Mouse (Mus musculus) cerebellum, adult 18-20 months (tissue): ENCODE results near the gene Tgm3.

Experiments
- DNase-seq, 2 experiments: peaks; one replicate each; pipeline ENCODE4 v3.0.0; 2021

Gene Tgm3

DNA sequence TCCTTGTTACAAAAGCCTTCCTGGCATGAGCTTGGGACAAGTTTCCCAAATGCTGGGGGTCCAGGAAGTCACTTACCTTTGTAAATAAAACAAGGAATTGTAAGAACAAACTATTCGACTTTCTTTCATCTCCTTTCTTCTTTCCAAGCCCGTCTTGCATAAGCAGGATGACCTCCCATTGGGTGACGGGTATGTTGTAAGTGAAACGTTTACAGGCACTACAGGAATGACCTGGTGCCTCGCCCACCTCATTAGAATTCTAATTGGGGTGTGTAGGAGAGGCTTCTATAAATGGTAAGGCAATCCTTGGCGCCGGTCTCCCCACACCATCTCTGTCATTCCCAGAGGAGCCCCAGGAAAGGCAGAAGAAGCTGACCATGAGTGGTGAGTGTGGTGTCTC lies at the start of gene Tgm3:
Gene Tgm3 (plus strand): TSS at position 324 of the 400 bp plus-strand sequence.
- no peak for DNase-seq

DNA sequence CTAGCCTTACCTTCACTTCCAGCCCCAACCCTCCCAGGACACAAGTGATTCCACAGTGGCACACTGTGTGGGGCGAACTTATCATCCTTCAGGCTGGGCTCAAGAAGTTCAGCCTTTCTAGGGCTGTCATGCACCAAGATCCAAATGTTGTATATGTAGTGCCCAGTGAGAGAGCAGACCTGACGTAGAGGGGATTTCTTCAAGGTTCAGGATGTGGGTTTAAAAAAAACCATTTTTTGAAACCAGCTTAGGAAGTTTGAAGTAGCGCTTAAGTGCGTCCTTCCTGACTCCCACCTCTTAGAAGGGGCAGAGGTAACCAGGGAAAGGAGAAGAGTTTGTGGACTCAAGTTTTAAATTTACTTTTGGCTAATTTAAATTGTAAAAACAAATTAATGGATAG lies 31.5 kb upstream of the Tgm3 start:
- no peak for DNase-seq

DNA sequence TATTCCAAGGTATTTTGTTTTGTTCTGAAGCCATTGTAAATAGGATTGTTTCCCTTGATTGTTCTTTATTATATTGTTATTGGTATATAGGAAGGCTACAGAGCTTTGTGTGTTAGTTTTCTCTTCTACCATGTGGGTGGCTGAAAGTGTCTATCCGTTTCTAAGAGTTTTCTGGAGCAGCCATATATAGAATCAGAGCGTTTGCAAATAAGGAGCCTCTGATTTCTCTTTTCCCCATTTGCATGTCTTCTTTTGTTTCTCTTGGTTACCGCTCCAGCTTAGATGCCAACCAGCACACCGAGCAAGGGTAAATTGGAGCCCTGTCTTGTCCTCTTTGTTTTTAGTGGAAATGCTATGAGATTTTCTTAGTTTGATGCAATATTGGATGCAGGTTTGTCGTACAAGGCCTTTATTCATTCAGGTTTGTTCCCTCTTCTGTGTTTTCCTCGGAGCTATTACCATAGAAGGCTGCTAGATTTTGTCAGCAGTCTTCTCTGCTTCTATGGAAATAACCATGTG lies 24.6 kb upstream of the Tgm3 start:
- DNase-seq: no peak

DNA sequence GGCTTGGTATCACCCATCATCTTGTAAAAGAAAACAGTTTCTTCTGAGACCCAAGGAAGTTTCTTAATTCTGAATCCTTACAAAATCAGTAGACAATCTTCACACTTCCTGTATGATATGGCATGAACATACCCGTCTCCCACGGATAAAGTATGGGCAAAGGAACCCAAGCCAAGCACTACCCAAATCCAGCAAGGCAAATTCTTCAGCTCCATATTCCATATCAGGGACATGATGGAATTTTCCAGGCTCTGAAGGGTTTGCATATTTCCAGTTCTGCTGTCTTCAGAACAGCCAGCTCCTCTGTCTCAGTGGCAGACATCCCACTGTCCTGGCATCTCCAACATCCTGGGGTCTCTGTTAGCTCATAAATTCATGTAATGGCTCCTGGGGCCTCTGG lies 22.5 kb upstream of the Tgm3 start:
- no peak for DNase-seq

DNA sequence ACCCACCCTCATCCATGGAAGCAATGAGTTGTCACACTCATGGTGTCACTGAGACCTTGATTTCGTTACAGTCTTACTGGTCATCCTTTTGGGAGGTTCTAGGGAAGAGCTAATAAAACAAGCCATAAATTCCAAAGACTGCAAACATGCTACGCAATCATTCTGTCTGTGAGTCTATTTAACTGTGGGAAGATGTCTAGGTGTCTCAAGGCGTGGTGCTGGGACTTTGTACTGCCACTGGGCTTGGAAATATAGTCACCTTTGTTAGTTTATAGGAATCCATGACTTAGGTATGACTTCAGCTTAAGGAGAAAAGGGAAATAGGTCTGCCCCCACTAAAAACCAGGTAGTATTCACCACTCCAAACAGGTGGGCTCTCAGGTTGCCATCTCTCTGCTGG lies 17.7 kb upstream of the Tgm3 start:
- DNase-seq: no peak

DNA sequence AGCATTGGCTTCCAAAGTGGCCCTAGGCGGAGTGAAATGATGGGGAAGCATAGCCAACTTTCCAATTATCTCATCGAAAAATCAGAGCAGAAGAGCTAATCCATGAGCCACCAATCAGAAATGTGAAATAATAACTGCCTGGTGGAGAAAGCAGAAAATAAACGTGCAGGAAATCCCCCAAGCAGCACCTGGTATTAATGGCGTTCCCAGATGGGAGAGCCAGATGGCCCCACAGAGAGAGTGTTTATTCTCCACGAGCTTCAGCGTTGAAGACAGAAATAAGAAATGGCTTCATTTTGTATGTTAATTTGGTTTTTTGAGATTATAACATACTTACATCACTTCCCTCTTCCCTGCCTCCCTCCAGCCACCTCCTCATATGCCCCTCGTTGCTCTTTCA lies 13.7 kb upstream of the Tgm3 start:
- peak; percentile 67 for DNase-seq

DNA sequence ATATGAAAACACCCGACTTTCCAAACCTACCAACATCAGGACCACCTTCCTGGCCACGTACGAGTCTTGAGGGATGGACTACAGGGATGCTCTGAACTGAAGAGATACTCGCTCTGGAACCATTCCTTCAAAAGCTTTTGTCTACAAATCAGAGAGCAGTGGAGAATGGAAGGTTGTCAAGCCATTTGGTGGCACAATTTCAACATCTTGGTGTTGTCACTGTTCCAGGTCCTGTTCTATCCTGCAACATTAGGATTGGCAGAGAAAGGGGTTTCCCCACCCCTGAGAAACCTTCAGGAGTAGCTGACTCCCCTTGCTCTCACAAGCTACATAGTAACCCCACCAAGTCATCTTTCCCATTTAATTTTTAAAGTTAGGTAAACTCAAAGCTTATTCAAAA lies 12.9 kb upstream of the Tgm3 start:
- DNase-seq: peak; percentile 33

DNA sequence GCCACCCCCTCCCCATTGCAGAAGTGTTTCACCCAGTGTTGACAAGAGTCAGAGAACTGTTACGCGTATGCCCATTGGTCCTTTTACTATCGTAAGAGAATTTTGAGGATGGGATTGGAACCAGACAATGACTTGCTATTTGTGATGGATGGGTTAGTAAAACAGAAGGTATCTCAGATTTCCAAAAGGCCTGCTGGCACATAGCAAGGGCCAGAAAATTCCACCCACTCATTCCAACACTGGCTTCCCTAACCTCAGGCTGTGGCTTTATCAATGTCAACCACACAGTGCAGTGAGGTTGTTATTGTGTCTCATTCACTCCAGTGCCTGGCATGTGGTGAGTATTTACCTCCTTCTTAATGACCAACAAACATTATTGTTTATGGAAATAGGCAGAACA lies 11.5 kb upstream of the Tgm3 start:
- DNase-seq: peak in 1 of 2 experiments; percentile 16

DNA sequence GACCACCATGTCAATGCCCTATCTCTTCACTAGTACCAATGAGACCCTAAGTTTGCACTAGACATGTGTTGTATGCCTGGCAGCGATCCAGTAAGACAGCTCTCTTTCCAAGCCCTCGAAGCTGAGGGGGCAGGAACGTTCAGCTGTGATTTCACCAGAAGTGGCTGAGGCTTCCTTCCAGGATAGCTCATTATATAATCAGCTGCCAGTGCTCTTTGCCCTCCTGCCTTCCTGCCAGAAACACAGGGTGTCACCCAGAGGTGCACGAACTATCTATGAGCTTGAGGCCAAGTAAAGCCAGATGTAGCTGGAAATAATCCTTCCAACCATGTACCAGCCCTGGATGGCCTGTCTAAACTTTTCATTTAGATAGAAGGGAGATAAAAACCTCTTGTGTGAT lies 8.1 kb upstream of the Tgm3 start:
- no peak for DNase-seq

DNA sequence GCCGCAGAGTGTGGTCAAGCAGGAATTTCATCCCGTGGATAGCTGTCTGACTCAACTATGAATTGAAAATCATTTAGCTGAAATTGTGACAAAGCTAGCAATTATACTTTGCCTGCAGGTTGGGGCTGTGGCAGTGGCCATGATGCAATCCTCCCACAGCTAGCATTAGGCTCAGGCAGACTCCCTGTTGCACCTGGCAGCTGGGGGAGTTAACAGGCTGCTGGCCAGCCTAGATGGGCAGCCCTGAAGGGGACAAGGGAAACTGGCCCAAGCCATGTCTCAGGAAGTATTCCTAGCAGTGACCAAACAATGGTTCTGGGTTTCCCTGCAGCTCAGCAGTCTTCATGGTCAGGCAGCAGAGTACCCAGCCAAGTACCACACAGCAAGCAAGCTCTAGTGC lies 2.8 kb upstream of the Tgm3 start:
- DNase-seq: no peak

DNA sequence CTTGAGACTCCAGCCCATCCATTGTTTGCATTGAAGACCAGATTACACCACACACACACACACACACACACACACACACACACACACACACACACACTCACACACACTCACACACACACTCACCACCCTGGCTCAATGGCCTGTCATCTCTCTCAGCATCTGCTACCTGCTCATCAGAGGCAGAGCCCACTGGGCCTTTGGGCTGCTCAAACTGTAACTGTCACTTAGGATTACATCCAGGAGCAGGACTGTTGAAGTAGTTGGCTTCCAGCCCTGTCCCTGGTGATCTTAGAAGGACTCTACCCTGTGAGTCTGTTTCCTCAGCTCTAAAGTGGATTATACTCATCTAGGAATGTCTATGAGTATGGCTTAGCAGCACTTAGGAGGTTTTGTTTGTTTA lies 1.5 kb downstream of the Tgm3 start:
- DNase-seq: no peak

DNA sequence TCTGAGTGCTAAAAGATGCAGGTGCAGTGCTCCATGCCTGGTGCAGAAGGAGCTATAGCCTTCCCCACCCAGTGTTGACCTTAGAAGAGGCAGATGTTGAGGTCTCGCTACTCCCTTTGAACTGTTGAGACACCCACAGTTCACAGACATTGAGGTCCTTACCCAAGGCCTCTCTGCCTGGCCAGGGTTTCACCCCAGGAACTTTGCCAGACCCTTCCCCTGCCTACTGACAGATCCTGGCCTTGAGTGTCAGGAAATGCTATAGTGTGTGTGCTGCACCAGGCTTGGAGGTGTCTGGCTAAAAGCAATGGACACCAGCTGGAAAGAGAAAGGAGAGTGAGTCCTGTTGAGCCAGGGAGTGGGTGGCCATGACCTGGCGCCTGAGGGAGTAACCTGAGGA lies 3.0 kb downstream of the Tgm3 start:
- DNase-seq: no peak

DNA sequence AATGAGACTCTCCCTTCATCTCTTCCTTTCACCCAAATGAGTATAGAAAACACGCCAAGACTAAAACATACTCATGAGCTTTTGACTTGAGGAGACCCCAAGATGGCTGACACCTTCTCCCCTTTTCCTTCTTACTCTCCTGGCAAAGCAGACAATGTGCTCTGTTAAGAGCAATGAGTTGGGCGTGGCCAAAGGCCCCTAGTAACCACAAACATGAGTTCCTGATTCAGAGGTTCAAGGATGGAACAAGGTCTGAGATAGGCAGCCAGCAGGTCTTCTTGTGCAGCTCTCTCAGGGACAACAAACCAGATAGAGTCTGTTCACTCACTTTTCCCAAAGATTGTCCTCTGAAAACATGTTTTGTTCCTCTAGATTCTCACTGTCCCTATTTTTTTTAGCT lies 5.9 kb downstream of the Tgm3 start:
- no peak for DNase-seq

DNA sequence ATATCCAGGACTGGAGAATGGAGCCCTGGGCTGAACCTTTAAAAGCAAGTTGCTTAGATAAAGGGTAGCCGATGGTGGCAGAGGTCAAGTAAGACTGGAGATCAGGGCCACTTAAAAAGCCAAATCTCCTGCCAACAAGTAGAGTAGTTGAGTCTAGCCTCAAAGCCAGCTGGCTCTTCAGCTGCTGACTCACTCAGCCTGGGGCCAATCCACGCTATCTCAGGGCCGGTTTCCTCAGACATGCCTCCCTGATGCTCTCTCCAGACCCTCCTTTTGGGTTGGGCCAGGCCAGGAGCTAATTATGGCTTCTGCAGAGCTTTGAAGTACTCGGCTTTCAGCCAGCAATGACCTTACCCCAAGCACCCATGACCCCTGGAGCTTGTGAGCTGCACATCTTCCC lies 15.7 kb downstream of the Tgm3 start:
- DNase-seq: no peak

DNA sequence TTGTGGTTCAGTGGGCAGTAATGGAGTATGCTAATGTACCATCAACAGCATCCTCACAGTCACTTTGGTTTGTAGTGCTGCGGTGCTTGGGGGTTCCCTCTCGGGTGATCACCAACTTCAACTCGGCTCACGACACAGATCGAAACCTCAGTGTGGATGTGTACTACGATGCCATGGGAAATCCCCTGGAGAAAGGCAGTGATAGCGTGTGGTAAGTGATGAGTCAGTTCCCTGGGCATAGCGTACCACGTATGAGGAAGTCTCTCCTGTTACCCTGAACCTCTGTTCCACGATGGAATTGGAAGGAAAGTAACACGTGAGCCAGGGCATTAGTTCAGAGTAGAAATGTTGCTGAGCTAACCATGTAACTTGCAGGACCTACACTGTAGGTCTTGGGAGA lies 17.7 kb downstream of the Tgm3 start:
- no peak for DNase-seq

DNA sequence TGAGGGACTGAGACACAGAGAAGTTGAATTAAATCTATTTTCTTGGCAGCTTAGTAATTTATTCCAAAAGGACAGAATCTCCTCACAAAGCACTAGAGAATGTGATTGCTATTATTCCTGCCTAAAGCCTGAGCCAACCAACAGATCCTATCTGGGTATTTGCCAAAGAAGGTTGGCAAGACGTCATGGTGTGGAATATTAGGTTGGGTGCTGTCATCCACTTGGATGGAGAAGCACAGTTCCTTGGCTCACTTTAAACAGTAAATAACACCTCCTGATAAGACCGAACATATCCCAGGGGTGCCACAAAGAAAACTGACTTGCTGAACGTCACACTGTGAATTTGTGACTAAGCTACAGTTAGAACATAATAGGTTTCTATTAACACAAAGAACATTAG lies 20.5 kb downstream of the Tgm3 start:
- peak in 1 of 2 experiments; percentile 7 for DNase-seq

DNA sequence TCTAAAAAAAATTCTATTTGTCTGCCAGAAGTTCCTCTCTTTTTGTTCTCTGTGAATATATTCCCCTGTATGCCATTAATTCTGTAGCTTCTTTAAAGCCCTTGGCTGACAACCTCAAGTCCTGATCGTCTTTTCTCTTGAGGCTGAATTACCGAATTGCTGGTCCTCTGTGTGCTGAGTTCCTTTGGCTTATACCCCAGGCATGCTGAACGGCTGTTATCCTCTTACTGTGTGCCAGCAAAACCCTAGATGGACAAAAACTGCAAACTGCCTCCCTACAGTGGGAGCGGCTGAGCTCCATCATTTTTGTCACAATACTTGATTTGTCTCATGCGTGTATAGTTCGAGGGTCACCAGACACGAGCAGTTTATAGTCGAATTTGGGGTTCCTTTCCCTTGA lies 24.7 kb downstream of the Tgm3 start:
- DNase-seq: no peak

DNA sequence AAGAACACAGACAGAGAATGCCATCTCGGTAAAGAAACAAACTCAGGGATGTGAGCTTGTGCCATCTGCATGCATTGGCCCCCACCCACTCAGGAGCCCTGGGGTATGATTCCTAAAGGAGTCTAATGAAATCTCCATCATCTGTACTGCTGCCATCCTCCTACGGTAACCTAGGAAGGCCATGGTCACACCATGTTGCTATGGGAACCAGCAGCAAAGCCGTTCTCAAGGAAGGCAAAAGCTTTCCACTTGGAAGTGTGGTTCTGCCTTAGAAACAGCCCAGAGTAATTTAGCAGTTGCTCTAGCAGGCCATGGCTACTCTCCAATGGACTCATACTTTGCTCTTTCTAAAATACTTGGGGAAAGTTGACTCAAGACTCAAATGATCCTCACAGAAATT lies 26.8 kb downstream of the Tgm3 start:
- DNase-seq: no peak

DNA sequence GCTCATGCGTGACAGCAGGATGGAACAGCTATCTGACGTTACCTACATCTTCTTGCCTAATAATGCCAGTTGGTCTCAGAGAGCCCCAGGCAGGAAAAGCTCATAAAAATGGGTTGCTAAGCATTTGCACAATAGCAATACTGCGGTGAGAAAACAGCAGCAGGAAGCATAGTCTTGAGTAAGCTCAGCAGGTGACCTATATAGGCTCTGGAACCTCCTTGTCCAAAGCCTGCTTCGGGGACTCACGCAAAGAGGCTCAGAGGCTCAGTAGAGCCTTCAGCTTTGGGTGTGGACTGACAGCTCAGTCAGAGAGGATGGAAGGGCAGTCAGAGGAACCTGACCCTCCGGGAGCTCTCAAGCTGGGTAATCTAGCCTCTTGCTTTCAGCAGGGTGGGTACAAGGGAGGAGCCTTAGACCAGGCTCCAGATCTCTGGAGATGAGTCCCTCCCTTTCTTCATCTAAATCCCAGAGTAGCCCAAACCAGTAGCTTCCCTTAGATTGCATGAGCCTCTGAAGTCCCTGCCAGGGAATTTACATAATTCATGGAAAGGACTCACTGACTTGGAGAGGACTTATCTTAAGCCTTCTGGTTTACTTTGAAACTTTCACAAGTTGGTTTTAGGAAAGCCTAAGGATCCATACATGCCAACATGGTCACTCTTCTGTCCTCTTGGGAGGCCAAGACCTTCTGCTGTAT lies 28.2 kb downstream of the Tgm3 start:
- no peak for DNase-seq

DNA sequence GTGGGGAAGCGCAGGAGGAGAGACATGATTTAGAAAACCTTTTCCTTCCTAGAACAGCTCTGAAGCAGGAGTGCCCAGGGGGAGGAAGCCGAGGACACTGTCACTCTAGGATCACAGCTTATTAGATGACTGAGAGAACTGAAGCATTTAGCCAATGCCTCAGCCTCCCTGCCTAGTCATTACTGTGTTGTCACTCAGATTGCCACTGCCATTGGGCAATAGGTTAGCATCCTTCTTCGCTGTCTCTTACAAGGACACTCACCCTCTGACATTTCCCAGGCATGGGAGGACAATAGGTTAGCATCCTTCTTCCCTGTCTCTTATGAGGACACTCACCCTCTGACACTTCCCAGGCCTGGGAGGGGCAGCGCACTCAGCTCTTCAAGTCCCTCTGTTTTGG lies 31.7 kb downstream of the Tgm3 start:
- no peak for DNase-seq

DNA sequence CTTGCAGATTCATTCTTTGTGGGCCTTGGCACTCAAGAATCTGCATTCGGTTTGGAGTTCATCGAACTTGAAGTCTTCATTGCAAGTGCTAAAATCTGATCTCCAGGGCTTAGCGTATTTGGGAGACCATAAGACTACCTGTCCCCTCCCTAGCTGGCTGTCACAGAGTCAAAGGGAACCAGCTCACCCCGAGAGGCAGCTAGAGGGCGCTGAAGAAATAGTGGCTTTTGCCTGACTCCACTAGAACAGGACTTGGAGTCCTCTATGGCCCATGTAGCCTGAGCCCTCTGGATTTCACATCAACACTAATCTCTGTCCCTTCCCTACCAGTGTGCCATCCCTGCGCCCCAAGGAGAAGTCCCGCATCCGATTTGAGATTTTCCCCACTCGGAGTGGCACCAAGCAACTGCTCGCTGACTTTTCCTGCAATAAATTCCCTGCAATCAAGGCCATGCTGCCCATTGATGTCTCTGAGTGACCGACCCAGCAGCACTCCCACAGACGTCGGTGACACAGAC lies 35.8 kb downstream of the Tgm3 start:
- DNase-seq: no peak

DNA sequence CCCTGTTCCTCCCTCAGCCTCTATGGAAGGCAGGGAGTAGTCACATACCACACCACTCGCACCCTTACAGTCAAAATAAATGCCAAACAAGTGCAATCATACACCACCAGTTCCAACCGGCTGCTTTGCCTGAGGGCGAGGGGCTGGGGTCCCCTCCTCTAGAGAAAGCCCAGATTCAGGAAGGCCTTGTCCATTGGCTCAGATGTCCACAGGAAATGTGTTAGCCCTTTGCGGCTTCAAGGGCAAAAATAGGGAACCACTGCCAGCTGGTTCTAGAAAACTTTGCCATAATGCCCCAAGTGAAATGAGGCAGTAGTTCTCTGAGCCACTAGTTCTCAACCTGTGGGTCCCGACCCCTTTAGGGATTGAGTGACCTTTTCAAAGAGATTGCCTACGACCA lies 36.6 kb downstream of the Tgm3 start:
- DNase-seq: no peak

DNA sequence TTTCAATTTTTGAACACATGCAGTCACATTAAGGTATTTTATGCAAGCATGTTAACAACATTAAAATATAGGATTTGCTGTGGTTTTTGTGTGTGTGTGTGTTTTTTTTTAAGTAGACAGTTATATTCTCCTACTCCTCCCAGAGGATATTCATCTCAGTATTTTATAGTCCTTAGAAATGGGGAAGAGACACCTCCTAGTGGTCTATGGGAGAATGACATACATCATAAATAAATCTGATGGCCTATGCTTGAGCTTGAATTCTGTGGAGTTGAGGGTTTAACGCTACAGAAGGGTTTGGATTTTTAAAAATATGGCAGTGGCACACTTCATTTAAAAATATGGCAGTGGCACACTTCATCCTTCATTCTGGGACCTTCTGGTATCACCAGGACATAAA lies 46.0 kb downstream of the Tgm3 start:
- peak in 1 of 2 experiments; percentile 10 for DNase-seq

DNA sequence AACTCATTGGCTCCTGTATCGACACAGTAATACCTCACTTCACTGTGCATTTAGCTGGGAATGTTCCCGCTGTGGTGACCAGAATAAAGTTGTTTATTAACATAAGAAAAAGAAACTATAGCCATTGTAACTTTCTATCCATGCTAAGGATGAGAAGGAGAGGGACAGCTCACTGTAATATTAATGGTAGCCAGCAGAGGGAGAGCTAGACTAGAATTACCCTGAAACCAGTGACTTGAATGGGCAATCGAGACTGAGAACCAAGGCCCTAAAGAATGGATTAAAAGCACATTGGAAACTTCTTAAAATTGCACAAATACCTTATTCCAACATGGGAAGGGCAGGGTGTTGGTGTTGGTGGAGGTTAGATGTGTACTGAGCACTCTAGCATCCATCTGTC lies 56.1 kb downstream of the Tgm3 start:
- peak; percentile 26 to 30 for DNase-seq

DNA sequence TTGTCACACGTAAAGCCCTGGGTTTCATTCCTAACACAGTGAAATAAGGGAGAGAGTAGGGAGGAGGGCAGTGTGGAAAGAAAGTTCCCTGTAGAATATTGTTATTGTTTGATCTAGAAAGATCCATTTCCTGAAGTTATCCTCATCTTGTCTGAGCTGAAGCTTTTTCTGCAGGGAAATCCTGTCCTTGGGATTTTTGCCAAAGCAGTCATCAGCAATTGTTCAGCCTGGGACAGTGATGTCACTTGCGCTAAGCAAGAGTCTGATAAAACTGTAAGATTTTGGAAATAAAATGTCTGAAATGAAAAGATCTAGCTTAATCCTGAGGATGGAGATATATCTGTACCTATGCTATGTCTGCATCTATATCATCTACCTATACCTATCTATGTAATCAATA lies 58.2 kb downstream of the Tgm3 start:
- DNase-seq: no peak
